Mouse (Mus musculus): ENCODE measurements at regions not wholly inside any gene's neighbourhood (a gene's known extent, or its start where the extent isn't known, plus 50 kb on each side); places are given as distances from the start of the nearest gene placed in this dataset.

DNA sequence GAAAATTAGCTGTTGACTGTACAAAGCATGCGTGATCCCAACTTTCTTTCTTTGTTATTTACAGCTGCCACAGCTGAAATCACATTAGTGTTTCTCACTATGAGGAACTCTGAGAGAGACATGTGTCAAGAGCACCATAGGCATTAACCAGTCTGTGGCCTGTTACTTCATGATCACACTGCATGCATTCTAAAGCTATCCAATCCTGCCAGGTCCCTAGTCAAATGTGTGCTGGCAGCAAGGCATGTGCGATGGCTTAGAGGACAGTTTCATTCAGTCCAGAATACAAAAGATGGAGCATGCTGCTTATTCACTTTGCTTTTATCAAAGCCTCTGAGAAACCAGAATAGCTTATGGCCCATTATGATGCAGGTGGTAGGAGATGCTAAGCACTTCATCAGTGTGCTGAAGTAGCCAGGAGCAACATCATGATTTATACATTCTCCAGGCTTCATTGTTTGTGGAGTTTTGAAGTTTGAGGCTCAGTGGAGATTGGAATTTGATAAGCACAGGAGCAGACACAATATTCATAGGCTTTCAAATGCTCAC, 882.9 kb upstream of the Lrrn3 start:
- no peak for DNase-seq (ENCODE audit: low spot score)

- no peak for DNase-seq (ENCODE audit: low spot score)
These were observed 852.9 kb upstream of the Lrrn3 start for GRCm38 (mm10) chr12:42338996-42339680.

GRCm38 (mm10) chr12:42306429-42306828, 820.2 kb upstream of the Lrrn3 start:
- DNase-seq (ENCODE audit: low spot score): no peak

GRCm38 (mm10) chr12:42277241-42278032, 791.2 kb upstream of the Lrrn3 start:
- no peak for DNase-seq (ENCODE audit: low spot score)

GRCm38 (mm10) chr12:42250410-42250809, 764.2 kb upstream of the Lrrn3 start:
- no peak for DNase-seq (ENCODE audit: low spot score)

GRCm38 (mm10) chr12:42229235-42229634, 743.0 kb upstream of the Lrrn3 start:
- DNase-seq (ENCODE audit: low spot score): no peak

DNA sequence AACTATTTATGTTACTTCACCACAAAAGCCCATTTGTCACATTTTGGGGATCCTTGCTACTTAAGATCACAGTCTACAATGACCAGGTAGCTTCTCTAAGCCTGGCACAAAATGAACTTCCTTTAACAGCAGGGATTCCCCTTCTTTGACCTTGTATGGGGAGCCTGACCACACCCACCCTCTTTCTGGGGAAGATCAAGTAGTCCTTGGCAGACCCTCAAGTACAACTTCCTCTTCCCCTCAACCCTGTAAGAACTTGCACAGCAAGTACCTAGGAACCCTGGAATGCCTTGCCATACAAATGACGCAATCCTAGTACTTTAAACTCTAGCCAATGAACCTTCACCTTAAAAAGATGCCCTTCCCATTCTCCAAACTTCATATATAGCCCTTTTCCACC, 695.4 kb upstream of the Lrrn3 start:
- DNase-seq (ENCODE audit: low spot score): peak; percentile 11

DNA sequence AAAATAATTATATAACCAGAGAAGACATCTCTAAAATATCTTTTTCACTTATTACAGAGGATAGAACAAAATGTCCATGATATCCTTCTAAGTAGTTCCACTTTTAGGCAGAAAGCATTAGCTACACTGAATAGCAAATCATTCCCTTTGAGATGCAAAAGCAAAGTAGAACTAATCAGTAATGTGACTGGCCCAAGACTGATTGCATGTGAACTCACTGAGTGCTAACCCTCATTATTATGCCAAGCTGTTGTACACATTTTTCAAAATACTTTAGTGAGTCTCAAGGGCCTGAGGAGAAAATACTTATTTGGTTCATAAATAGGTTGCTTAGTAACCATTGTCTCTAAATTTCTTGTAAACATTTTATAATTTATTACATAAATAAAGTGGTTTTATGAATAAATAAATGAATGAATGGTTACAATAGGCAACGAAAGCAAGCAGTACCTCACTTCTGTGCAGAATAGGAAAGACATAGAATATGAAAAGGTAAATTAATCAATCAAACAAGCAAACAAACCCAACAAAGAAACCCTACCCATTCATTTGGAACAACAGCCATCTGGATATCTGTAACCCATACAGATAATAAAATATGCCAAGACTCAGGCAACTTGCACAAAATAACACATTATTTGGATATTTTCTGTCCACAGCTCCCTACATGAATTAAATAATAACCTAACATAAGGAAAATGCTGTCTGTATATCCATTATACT, 693.9 kb upstream of the Lrrn3 start:
- no peak for DNase-seq (ENCODE audit: low spot score)

- DNase-seq (ENCODE audit: low spot score): no peak
These were observed 661.7 kb upstream of the Lrrn3 start for GRCm38 (mm10) chr12:42147971-42148370.

GRCm38 (mm10) chr12:42138694-42139442, 652.6 kb upstream of the Lrrn3 start:
- DNase-seq (ENCODE audit: low spot score): no peak

GRCm38 (mm10) chr12:42138177-42138576, 651.9 kb upstream of the Lrrn3 start:
- no peak for DNase-seq (ENCODE audit: low spot score)

DNA sequence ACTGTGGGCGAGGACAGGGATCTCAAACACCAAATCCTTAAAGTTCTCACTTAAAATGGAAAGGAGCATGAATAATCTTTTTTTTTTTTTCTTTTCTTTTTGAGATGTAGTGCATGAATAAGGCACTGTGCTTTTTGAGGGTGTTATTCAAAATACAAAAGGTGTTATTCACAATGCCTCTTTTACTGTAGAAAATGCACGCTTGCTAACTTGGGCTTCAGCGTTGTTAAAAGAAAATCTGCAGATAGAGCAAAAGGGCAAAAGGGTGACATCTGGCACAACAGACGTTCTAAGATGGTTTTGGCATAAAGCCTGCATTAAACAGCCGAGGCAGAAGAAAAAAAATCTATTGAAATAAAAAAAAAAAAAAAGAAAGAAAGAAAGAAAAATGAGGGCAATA, 651.5 kb upstream of the Lrrn3 start:
- no peak for DNase-seq (ENCODE audit: low spot score)

- DNase-seq (ENCODE audit: low spot score): no peak
These were observed 614.0 kb upstream of the Lrrn3 start for GRCm38 (mm10) chr12:42100189-42100588.

DNA sequence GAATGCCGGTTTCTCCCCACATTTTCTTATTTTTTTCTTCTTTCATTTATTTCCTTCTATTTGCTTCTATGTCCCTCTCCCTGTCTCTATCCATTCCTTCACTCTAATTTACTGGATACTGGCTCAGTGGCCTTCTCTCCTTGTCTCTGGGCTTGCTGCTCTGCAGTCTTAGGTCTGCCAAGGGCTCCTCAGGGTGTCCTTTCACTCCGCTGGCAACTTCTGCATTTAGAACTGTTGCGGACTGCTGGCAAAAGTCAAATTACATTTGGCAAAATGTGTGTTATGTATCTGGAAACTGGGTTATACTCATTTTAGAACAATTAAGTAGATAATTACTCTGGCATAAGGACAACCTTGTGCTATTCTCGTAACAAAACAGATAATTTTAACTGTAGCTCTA, 584.2 kb upstream of the Lrrn3 start:
- DNase-seq (ENCODE audit: low spot score): no peak

- DNase-seq (ENCODE audit: low spot score): peak; percentile 50
These were observed 577.5 kb upstream of the Lrrn3 start for GRCm38 (mm10) chr12:42063745-42064144.

GRCm38 (mm10) chr12:42049056-42049455, 562.8 kb upstream of the Lrrn3 start:
- no peak for DNase-seq (ENCODE audit: low spot score)

GRCm38 (mm10) chr12:42027874-42028273, 541.6 kb upstream of the Lrrn3 start:
- peak; percentile 3 for DNase-seq (ENCODE audit: low spot score)

GRCm38 (mm10) chr12:42017506-42017905, 531.3 kb upstream of the Lrrn3 start:
- no peak for DNase-seq (ENCODE audit: low spot score)

DNA sequence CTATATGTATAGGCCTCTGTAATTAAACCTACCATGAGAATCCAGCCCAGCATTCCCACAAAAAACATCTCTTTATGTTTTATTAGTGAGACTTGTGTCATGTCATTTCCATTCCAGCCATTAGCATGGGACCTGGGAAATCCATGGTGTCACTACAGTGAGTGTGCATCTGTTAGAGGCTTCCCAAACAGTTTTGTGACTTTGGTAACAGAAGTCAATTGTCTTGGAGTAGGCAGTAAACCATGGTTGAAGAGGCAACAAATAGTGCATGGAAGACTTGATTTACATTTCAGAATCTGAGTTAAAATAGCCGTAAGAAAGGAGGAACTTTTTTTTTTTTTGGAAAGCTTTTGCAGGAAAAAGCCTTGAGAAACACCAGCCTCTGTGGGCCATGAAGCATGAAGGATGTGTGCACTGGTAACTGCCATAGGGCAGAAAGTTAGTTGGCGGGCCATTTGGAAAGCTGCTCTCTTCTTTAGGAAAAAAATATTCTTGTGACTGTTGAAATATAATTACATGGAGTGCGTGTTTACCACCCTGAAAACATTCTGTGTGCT, 522.7 kb upstream of the Lrrn3 start:
- no peak for DNase-seq (ENCODE audit: low spot score)

DNA sequence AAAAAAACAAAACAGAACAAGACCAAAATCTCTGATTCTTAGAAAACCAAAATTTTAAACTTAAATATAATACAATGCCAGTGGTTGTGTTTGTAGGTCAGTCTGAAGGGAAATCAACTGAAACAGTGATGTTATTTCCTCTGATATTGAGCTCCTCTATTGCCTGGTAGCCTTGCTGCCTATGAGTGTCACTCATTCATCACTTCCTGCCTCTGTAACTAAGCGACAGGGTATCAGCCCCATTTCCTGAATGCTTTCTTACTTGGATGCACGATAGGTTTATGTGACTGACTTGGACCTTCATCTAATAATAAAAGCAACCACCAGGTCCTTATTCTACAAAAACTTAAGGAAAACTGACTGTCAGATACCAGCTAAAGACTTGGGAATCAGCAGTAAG, 520.7 kb upstream of the Lrrn3 start:
- no peak for DNase-seq (ENCODE audit: low spot score)

All from lung, postnatal 25 days (tissue).